Mouse (Mus musculus): ENCODE data around the gene Dolpp1. TPM values are rescaled to one million over a fixed set of nuclear protein-coding genes. Genes with fewer than 3 reads are reported as not detected.

Dolpp1 gene
- 15.4 TPM for polyA plus RNA-seq (2021)

GRCm38 (mm10) chr2:30392114-30392576 lies at the start of gene Dolpp1:
Dolpp1 (plus strand) TSS chr2:30392254.
- ChIA-PET POLR2A (interaction anchor here (0.6 to 0.8 kb wide), 2 partner anchors 9 to 23 kb away, joined by 3 read pairs; no protein-coding TSS in a partner anchor), CTCF (no interaction called here)
- no peak for TF ChIP-seq CTCF (IDR thresholded peaks at IDR 0.05)
- peak; percentile 88 for ATAC-seq
- H3K27me3 ChIP-seq, result no peaks in the 10 kb centered on the region
- in situ Hi-C loops (cut with MboI; ENCODE audit: low pct_unique_long_range_greater_than_20kb), result no loop called here
- DNase-seq (ENCODE audit: low read depth, low spot score), result peak; percentile 77

- ChIA-PET POLR2A (interaction anchor here (1.7 kb wide), 1 partner anchor 12 kb away, joined by 5 read pairs; no protein-coding TSS in a partner anchor), CTCF (no interaction called here)
- in situ Hi-C loops (cut with MboI; ENCODE audit: low pct_unique_long_range_greater_than_20kb), result no loop called here
- ATAC-seq (no peak), DNase-seq (ENCODE audit: low read depth, low spot score) (no peak)
- no peaks in the 10 kb centered on the region for H3K27me3 ChIP-seq
- no peak for TF ChIP-seq CTCF (IDR thresholded peaks at IDR 0.05)
Measured at GRCm38 (mm10) chr2:30342544-30342943, 49.5 kb upstream of the Dolpp1 start.

- in situ Hi-C loops (cut with MboI; ENCODE audit: low pct_unique_long_range_greater_than_20kb), result no loop called here
- H3K27me3 ChIP-seq, result no peaks in the 10 kb centered on the region
- ATAC-seq, result no peak
- ChIA-PET POLR2A (interaction anchor here (1.7 kb wide), 1 partner anchor 11 kb away, joined by 5 read pairs; no protein-coding TSS in a partner anchor), CTCF (no interaction called here)
- no peak for DNase-seq (ENCODE audit: low read depth, low spot score)
- no peak for TF ChIP-seq CTCF (IDR thresholded peaks at IDR 0.05)
Measured at GRCm38 (mm10) chr2:30343601-30344137, 48.4 kb upstream of the Dolpp1 start.

GRCm38 (mm10) chr2:30345971-30346676 lies 45.9 kb upstream of the Dolpp1 start:
- in situ Hi-C loops (cut with MboI; ENCODE audit: low pct_unique_long_range_greater_than_20kb), result no loop called here
- no peak for ATAC-seq
- CTCF ChIA-PET, result no interaction called here
- DNase-seq (ENCODE audit: low read depth, low spot score), result no peak
- TF ChIP-seq CTCF (IDR thresholded peaks at IDR 0.05), result no peak
- POLR2A ChIA-PET, result no interaction called here
- no peaks in the 10 kb centered on the region for H3K27me3 ChIP-seq

- ChIA-PET POLR2A (no interaction called here), CTCF (no interaction called here)
- no peaks in the 10 kb centered on the region for H3K27me3 ChIP-seq
- ATAC-seq, result no peak
- in situ Hi-C loops (cut with MboI; ENCODE audit: low pct_unique_long_range_greater_than_20kb), result no loop called here
- DNase-seq (ENCODE audit: low read depth, low spot score), result no peak
- no peak for TF ChIP-seq CTCF (IDR thresholded peaks at IDR 0.05)
Measured at GRCm38 (mm10) chr2:30349196-30349595, 42.9 kb upstream of the Dolpp1 start.

- TF ChIP-seq CTCF (IDR thresholded peaks at IDR 0.05), result no peak
- peak; percentile 88 for ATAC-seq
- DNase-seq (ENCODE audit: low read depth, low spot score), result peak; percentile 71
- H3K27me3 ChIP-seq, result no peaks in the 10 kb centered on the region
- CTCF ChIA-PET, result interaction anchor here (0.8 kb wide), 1 partner anchor 11 kb away, joined by 3 read pairs; no protein-coding TSS in a partner anchor
- in situ Hi-C loops (cut with MboI; ENCODE audit: low pct_unique_long_range_greater_than_20kb), result no loop called here
- POLR2A ChIA-PET, result interaction anchor here (1.2 kb wide), 1 partner anchor 13 kb away, joined by 4 read pairs; the partner anchor contains the start of gene Miga2
Measured at GRCm38 (mm10) chr2:30351149-30351548, 40.9 kb upstream of the Dolpp1 start.

GRCm38 (mm10) chr2:30355861-30356260 lies 36.2 kb upstream of the Dolpp1 start:
- no peak for ATAC-seq
- CTCF ChIA-PET, result no interaction called here

GRCm38 (mm10) chr2:30356266-30356665 lies 35.8 kb upstream of the Dolpp1 start:
- TF ChIP-seq CTCF (IDR thresholded peaks at IDR 0.05), result no peak
- ChIA-PET POLR2A (interaction anchor here (0.6 to 0.8 kb wide), 2 partner anchors 89 to 100 kb away, joined by 3 read pairs; no protein-coding TSS in a partner anchor), CTCF (no interaction called here)
- in situ Hi-C loops (cut with MboI; ENCODE audit: low pct_unique_long_range_greater_than_20kb), result no loop called here
- no peak for DNase-seq (ENCODE audit: low read depth, low spot score)
- H3K27me3 ChIP-seq, result no peaks in the 10 kb centered on the region
- no peak for ATAC-seq

More at GRCm38 (mm10) chr2:30355861-30356260, 36.2 kb upstream of the Dolpp1 start:
- in situ Hi-C loops (cut with MboI; ENCODE audit: low pct_unique_long_range_greater_than_20kb), result no loop called here
- POLR2A ChIA-PET, result interaction anchor here (0.8 kb wide), 1 partner anchor 89 kb away, joined by 3 read pairs; no protein-coding TSS in a partner anchor
- DNase-seq (ENCODE audit: low read depth, low spot score), result no peak
- TF ChIP-seq CTCF (IDR thresholded peaks at IDR 0.05), result no peak
- no peaks in the 10 kb centered on the region for H3K27me3 ChIP-seq

- CTCF ChIA-PET, result no interaction called here
- no peak for TF ChIP-seq CTCF (IDR thresholded peaks at IDR 0.05)
- H3K27me3 ChIP-seq, result no peaks in the 10 kb centered on the region
- in situ Hi-C loops (cut with MboI; ENCODE audit: low pct_unique_long_range_greater_than_20kb), result no loop called here
- POLR2A ChIA-PET, result interaction anchor here (0.6 kb wide), 1 partner anchor 101 kb away, joined by 3 read pairs; no protein-coding TSS in a partner anchor
- ATAC-seq (no peak), DNase-seq (ENCODE audit: low read depth, low spot score) (no peak)
Measured at GRCm38 (mm10) chr2:30356906-30357305, 35.1 kb upstream of the Dolpp1 start.

- CTCF ChIA-PET, result no interaction called here
- POLR2A ChIA-PET, result no interaction called here
- no peak for TF ChIP-seq CTCF (IDR thresholded peaks at IDR 0.05)
- ATAC-seq (no peak), DNase-seq (ENCODE audit: low read depth, low spot score) (no peak)
- in situ Hi-C loops (cut with MboI; ENCODE audit: low pct_unique_long_range_greater_than_20kb), result no loop called here
- H3K27me3 ChIP-seq, result no peaks in the 10 kb centered on the region
Measured at GRCm38 (mm10) chr2:30357552-30358510, 34.2 kb upstream of the Dolpp1 start.
